Mouse (Mus musculus) gonadal fat pad, adult 2 months (tissue): Measurements from ENCODE around the gene Dguok. TPM values are rescaled to one million over a fixed set of nuclear protein-coding genes. Genes with fewer than 3 reads are reported as not detected.

Source experiments
- DNase-seq: peaks from one replicate; pipeline ENCODE4 v3.0.0-alpha.2; 2012; ENCODE audit warnings: low read depth
- polyA plus RNA-seq: library from polyadenylated mRNA; depleted of rRNA; stranded (reverse); fragments of >200 nt; gene quantifications from 2 replicates; pipeline ENCODE4 v1.2.3, GENCODE M21; 2012; rRNA removed

Dguok gene
- polyA plus RNA-seq: 80.1 and 80.7 TPM in 2 replicates

DNA sequence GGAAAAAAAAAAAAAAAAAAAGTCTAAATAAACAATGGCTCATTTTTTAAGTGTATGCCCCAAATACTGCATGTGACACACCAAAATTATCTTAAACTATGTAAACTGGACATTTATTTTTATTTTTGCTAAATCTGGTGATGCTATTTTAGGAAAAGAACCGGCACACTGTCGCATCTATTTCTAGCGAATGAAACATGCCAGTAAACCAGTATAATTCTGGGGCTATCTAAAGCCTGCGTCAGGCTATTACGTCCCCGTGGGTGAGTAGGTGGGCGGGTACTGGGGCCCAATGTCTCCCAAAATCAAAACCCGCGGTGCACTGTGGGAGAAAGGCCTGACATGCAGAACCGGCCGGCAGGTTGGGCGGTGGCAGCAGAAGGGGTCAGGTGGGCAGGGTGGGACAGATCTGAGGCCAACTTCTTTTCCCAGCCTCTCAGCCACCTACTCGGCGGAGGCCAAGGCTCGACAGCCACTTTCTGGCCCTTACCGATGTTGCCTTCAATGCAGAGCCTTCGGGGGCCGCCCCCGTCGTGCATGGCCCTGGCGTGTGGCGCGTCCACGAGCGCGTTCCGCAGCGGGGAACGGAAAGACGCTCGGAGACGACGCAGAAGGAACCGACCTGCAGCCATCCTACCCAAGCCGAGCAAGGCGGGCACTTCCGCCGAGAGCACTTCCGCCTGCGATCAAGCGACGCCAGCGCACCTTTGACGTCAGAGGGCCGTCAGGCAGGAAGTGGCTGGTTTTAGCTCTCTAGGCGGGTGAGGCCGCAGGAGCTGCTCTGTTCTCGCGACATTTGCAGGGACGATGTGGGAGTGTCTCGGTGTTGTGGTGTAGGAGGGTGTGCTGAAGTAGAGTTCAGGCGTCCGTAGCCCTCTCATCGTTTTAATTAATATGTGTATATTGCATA is at the start of gene Dguok:
TSS of gene Dguok (minus strand) at position 712 of the 910 bp plus-strand sequence.
- no peak for DNase-seq

DNA sequence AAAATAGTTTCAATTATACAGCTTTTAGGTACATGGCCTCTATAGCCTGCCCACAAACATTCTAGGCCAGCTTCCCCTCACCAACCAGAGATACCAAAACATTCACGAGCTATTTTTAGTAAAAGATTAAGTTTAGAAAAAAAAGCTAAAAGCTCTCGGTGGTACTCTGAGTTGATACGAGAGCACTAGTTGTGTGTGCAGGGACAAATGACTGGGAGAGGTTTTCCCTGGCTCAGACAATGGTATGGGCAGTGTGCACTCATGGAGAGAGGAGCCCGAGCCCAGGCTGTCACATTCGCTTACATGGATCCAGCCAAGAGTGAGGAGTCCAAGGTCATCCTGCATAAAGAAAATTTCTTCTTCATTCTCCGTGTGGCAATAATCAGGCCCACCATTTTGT is 49.2 kb upstream of the Dguok start:
- DNase-seq: no peak

DNA sequence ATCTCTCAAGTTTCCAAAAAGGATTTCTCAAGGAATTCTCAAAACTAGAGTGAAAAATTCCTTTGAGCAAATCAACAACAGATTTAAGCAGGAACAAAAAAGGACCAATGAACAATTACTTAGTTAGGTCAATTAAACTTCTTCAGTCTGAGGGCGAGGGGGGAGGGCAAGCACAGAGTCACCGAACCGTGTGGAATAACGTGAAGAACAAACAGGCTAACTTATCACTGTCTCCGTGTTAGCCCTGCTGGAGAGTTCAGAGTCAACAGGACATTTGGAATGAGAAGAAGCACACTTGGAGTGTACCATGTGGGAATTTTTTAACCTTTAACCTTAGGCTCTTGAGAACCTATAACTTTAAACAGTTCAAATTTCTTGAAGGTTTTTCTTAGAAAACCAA is 41.6 kb upstream of the Dguok start:
- DNase-seq: no peak

DNA sequence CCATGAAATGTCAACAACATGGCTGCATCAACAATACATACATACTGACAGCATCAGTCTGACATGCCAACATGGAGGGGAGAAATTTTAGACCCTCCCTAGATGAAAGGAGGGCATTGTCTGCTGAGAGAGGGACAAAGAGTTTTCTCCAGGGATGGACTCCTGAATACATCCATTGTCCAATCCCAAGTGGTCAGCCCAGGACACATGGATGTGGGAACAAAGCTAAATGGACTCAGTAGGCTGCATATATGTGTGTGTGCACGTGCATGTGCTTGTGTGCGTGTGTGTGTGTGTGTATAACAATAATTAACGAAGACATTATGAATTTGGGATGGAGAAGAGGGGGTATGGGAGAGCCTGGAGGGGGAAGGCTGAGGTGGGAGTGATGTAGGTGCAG is 39.0 kb upstream of the Dguok start:
- DNase-seq: no peak

DNA sequence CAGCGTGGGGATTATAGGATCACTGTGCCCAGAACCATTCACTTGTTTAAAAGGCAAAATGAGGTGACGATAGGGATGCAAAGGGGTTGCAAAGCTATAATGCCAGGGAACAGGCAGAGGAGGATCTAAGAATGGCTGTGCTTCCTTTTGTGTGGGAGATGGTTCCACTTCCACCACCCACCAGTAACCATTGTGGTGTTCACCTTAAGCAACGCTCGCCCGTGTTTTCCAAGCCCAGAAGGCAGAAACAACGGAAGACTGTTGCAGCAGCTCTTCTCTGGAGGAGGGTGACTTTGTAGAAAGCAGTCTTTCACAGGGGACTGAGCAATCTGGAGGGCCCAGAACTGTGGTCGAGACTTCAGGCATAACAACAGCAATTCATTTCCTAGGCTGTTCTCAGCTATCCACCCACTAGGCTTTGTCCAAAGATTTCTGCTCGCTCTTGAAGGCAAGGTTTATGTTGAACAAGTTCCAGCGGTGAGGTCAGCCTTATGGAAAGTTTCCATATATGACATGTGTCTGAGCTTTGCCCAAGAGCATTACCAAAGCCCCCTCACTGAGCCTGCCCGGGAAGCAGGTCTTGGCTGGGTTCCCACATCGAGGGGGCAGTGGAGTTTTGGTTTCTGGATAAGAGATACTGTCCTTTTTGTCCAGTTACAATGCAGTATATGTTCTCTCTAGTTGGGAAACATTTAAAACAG is 35.1 kb upstream of the Dguok start:
- DNase-seq: peak; percentile 54

DNA sequence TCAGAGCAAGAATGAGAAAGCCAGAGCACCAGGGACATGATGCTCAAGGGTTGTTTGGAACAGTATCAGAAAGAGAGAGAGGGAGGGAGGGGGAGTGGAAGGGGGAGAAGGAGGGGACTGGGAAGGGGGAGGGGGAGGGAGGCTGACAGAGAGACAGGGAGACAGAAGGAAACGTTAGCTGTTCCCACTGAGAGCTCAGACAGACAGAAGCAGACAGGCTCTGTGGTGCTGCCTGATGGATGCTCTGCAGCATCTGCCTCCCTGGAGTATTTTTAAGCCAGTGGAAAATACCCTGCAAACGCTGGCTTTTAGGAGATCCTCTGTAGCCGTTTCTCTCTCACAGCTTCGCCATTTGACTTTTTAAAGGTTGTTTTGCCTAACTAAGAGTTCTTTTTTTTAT is 33.2 kb upstream of the Dguok start:
- no peak for DNase-seq

DNA sequence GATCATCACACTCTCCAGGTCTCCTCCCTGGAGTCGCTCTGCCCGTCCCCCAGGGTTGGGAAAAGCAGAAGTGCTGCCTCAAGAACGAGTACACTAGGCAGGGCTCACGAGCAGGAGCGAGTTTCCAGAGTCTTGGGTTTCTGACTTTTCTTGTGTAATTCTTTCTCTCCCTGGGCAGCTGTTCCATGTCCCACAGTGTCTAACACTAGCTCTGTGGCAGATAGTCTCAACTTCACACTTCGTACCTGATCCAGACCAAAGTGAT is 30.0 kb upstream of the Dguok start:
- DNase-seq: no peak

DNA sequence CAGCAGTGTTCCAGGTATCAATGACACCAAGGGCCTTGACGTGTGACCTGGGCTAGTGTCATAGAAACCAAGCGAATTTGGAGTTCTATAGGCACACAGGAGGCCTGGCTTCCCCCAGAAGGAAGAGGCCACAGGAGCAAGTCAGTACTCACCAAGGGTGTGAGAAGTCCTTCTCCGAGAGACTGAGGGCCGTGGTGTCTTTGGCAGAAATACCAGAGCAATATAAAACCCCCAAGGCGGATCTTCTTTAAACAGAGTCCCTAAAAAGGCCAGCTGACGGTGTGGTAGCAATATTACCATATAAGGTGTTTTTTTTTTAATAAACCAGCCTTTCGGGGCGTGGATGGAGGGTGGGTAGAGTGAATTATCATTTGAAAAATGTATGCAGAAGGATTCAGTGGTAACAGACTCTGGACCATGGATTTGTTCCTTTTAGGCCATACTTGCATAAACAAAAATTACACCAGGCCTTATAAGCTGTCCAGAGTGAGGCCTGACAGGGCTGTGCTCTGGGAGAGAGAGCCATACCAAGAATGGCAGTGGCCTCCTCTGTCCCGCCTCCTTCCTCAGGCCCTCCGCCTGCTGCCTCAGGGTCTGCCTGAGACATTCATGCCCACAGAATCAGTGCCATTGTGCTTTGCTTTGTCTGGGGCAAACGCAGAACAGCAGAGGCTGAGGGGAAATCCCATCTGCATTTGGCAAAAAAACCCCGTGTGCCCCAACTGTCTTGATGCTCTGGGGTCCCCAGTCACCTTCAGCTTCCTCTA is 29.4 kb upstream of the Dguok start, which contains the start of gene Actg2:
TSS of gene Actg2 (minus strand) at position 238 of the 767 bp plus-strand sequence.
- no peak for DNase-seq

DNA sequence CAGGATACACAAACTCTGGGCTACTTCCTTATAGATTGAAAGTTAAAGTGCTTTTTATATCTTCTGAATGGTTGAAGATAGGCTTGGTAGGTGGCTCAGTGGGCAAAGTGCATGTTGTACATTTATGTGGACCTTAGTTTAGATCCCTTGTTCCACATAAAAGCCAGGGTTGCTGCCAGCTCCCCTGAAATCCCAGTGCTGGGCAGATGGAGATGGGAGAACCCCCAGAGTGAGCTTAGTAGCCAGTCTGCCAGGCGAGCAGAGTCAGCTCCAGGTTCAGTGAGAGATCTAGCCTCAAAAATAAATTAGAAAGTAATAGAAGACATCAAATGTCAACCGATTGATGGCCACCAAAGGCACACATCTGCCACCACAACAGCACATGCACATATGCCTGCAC is 25.8 kb upstream of the Dguok start:
- DNase-seq: no peak

DNA sequence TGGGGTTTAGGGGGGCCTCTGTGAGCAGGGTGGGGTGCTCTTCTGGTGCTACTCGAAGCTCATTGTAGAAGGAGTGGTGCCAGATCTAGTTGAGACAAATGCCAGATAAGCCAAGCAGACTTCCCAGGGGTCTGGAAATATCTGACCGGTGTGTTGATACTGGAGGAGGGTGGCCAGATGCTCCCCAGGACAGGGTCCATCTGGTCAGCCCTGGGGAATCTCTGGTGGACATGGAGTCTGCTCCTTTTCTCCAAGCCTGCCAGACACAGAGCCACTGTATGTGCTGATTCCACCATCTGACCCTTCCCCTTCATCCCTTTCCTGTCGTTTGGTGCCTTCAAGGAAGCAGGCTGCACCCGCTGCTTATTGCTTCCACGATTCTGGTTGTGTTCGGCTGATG is 16.4 kb upstream of the Dguok start:
- DNase-seq: no peak

DNA sequence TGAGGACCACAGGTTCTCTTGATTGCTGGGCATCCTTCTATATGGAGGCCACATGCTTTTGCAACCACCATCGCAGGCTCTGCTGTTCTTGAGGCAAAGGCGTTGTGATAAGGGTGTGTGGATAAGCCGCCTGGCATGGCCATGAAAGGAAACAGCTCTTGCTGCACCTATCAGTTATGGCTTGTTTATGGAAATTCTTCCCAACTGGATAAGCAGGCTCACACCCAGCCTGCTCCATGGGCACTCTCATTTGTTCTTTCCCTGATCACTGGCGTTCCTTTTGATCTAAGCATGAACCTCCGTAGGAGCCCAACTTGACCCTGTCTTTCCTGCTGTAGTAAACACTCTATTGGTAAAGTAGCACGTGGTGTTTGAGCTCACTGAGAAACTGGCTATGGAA is 15.0 kb upstream of the Dguok start:
- DNase-seq: no peak

DNA sequence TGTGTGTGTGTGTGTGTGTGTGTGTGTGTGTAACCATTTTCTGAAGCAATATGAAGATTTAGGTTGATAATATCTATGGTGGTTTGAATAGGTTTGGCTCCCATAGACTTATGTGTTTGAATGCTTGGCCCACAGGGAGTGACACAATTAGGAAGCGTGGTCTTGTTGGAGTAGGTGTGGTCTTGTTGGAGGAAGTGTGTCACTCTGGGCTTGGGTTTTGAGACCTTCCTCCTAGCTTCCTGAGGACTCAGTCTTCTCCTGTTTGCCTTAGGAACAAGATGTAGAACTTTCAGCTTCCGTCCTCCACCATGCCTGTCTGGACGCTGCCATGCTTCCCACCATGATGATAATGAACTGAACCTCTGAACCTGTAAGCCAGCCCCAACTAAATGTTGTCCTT is 11.9 kb upstream of the Dguok start:
- no peak for DNase-seq

DNA sequence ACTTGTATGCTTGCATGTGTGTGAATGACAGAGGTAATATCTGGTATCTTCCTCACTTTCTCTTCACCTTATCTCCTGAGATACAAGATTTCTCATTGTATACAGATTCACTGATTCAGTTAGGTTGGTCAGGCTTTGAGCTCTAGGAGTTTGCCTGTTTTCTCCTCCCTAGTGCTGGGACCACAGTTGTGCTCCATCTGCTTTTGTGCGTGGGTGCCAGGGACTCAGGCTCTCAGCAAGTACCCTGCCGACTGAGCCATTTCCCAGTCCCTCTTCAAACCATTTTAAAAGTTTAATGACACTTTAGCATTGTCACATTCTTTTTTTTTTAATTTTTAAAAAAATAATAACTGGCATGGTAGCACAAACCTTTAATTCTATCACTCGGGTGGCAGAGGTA is 8.4 kb upstream of the Dguok start:
- no peak for DNase-seq

DNA sequence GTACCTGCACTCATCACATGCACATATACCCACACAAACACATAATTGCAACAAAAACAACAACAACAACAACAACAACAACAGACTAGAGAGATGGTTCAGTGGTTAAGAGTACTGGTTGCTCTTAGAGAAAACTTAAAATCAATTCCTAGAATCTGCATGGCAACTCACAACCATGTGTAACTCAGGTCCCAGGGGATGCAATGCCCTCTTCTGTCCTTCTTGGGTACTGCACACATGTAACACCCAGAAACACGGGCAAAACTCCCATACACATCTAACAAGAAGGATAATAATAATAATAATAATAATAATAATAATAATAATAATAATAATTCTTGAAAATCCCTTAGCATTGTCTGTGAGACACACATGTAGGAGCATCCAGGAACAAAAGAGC is 5.7 kb upstream of the Dguok start:
- DNase-seq: no peak

DNA sequence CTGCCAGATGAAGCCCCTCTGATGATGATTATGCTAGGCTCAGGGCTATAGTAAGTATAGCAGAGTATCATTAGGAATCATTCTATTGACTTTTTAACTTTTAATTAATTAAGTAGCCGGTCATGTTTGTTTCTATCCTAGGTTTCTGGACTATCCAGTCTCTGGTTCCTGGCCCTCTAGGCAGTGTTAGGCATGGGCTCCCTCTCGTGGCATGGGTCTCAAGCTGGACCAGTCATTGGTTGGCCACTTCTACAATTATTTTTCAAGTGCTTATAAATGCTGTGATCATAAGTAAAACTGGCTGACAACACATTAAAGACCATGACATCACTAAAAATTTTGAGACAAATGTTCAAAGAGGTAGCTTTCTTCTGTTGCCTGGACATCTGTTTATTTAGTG is 3.4 kb upstream of the Dguok start:
- DNase-seq: no peak

DNA sequence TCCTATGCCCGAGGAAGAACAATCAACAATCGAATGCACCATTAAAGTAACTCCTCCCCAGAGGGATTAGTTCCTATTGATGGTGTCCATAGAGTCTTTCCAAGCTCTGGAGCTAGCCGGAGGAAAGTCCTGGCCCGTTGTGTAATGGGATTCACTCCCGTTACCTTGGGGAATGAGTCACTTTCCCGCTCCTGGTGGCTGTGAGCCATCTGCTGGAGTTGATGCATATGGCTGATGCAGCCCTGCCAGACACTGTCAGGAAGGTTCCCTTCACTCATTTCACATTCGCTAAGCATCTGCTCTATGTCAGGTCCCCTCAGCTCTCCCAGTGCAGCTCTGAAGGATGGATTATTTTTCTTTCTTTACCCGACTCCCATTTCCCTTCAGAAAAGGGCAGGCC is 2.7 kb upstream of the Dguok start:
- DNase-seq: no peak

DNA sequence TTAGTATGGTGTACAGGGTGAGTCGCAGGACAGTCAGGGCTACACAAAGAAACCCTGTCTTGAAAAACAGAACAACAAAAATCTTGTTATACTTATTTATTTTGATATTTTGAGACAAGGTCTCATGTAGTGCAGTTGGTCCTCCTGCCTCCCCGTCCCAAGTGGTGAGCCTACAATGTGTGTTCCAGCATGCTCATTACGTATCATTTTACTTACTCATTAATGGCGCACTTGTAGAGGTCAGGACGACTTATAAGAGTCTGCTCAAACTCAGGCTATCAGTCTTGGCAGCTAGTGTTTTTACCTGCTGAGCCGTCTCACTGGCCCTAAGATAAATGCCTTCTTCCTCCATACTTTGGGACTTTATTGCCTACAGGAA is 388 bp upstream of the Dguok start:
- no peak for DNase-seq

DNA sequence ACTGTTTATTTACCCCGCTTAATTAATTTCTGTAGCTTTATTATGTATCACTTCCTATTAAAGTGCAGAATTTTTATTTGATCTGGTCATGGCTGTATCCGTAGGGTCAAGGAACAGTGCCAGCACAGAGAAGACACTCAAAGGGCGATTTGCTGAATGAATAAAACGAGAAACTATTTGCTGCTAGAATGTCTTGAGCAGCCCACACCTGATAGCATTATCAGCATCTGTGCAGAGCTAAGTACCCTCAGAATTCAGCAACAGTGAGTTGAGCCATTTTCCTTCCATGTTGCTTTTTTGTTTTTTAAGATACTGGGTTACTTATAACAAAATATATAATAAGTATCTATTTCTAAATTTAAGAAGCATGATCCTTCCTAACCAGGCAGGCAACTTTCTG is 1.2 kb downstream of the Dguok start:
- DNase-seq: no peak

DNA sequence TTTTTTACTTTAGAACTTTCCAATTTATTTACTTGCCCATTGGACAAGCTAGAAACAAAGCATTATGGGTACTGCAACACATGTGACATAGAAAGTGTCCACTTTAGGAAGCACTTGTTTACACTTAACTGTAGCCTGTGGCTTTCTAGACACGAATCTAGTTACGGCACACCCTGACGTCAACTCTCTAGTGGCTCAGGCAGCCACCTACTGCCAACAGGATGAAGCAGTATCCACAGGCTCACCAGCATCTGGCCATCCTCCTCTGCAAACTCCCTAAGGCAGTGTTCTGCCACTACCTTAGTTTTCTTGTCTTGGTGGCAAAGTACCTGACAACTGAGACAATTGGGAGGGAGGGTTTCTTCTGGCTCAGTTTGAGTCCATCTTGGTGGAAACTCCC is 3.4 kb downstream of the Dguok start:
- no peak for DNase-seq

DNA sequence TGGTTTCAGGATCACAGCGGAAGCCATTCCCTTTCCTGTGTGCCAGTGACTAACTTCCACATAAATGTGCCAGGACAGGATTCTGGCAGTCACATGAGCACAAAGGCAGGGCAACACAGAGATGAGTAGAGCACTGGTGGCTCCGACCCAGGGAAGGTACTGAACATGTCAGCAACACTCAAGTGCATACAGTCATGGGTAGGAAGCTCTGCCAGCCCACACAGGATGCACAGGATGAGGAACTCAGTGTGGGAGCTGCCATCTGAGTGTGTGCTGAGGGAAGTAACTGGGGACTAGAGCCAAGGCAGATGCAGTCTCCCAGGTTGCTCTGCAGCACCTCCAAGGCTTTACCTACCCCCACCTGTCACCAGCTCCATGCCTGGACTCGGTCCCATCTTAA is 4.1 kb downstream of the Dguok start:
- DNase-seq: no peak

DNA sequence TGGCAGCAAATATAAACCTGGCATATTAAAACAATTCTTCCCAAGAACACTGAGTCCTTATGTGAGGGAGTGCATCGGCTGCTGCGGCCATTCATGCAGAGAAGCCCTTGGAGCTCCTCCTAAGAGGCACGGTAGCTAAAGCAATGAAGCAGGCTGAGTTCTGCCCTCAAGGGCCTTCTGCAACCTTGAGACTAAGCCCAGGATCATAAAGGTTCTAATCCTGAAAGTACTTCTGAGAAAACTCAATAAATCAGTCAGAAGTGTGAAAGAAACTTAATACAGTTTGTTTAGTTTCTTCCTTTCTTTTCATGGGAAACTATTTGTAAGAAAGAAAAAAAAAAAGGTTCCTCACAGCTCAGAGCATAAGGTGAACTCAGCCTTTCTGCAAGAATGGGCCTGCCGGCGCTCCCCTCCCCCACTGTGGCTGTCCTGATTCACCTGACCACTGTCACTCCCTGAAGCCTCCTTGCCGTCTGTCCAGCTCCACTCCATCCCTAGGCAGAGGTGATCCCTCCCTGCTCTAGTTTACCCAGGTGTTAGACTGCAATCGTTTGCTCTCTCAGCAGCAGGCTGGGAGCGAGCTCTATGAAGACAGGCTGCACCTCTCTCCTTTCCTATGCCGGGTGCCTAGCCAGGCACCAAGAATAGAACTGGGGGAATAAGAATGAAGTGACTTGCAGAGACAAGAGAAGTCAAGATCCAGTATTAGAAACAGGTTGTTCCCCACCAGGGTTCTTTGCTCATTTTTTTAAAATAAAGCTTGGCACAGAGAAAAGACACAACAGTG is 5.1 kb downstream of the Dguok start:
- no peak for DNase-seq

DNA sequence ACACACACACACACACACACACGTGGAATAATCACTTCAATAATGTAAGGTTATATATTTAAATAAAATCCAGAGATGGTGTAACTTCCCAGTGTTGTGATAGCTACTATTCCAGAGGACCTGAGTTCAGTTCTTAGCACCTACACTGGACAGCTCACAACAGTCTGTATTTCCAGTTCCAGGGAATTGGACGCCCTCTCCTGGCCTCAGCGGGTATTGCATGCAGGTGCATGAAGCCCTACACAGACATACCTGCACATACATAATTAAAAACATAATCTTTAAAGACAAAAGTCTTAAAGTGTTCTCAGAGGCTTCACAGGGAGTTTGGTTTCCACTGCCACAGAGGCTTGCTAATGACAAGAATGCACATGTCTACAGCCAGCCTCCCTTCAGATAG is 6.3 kb downstream of the Dguok start:
- no peak for DNase-seq
